Mouse (Mus musculus) heart, postnatal 0 days (tissue): Measurements from ENCODE around the gene Isl2.

Experiments used
- CTCF ChIP-seq: IDR thresholded peaks from 2 replicates; pipeline ENCODE4 v1.5.1; 2016; ENCODE audit warnings: antibody characterized with exemption, control low read depth, low read depth
- EP300 ChIP-seq: IDR thresholded peaks from 2 replicates; pipeline ENCODE4 v1.6.1; 2016; ENCODE audit warnings: antibody characterized with exemption, low read depth

GRCm38 (mm10) chr9:55586141-55586540 is 47.7 kb downstream of the Isl2 start:
- no peak for TF ChIP-seq CTCF
- no peak for TF ChIP-seq EP300
